Mouse (Mus musculus): ENCODE results near the gene Tmem274.

DNA sequence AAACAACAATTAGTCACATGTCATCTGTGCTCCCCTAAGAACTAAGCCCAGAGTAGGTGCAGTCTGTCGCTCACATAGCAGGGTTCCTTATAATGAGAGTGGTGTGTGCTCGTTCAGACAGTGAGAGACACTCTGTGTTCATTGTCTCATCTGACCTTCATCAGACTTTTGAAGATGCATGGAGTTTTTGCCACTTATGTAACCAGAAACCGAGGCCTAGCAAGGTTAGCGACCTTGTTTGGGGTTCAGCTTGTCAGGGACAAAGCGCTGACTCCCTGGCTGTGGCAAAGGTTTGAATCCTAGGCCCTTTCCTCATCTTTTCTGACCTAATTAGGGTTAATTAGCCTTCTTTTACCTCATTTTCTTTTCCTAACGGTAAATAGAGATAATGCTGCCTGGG lies 46.8 kb downstream of the Tmem274 start:
- TF ChIP-seq CTCF (IDR thresholded peaks at IDR 0.05; ENCODE audit: low read depth, low read length), result no peak
- no peak for TF ChIP-seq POLR2AphosphoS5 (IDR thresholded peaks at IDR 0.05; ENCODE audit: insufficient replicate concordance, low read depth, low read length)
- no peak for TF ChIP-seq GATA1 (IDR thresholded peaks at IDR 0.05; ENCODE audit: borderline replicate concordance, low read length)
- TF ChIP-seq TAL1 (conservative IDR thresholded peaks at IDR 0.05; ENCODE audit: low read depth, low read length), result no peak
